Mouse (Mus musculus) fat pad, adult 2 months (tissue): ENCODE results near the gene Gas2.

ENCODE experiments used
- DNase-seq: peaks from one replicate; pipeline ENCODE4 v3.0.0-alpha.2; 2011; ENCODE audit warnings: low read depth, low spot score; ENCODE audit errors: extremely low read depth

Gas2 gene

GRCm38 (mm10) chr7:51964681-51965080 lies 102.9 kb downstream of the Gas2 start:
- no peak for DNase-seq

DNA sequence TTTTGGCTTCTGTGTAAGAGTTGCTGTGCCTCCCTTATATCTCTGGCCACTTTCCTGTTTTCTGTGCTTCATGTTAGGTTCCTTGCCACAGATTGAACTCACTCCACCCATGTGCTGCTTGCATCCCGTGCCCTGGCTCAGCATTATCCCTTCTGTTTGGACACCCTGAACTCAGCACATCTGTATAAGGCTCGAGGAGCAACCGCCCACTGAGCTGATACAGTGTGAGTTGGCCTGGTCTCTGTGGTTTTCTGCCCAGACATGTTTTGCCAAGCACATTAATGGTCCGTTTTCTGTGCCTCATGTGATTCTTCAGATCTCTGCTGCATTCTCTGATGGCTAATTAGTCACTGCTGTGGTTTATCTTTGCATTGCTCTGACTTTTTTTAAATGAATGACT lies 105.8 kb downstream of the Gas2 start:
- no peak for DNase-seq

DNA sequence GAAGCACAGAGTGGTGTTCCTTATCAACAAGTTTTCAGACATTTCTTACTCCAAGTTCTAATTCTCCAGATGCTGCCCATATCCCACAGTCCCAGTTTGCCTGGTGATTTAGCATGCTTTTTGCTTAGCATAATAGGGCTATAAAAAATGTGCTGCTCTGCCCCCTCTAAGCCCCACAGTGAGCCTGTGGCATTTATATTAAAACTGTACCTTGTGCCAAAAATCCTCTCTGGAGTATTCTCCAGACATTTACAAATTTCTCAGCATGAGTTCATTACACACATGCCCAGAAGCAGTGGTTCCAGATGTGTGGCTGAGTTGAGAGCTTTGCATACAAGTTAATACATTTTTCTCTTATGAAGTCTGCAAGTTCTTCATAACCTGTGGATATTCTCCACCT lies 107.6 kb downstream of the Gas2 start:
- DNase-seq: no peak

GRCm38 (mm10) chr7:51972252-51972855 lies 110.5 kb downstream of the Gas2 start:
- DNase-seq: no peak

- no peak for DNase-seq
Measured at GRCm38 (mm10) chr7:51973091-51973490, 111.3 kb downstream of the Gas2 start.

DNA sequence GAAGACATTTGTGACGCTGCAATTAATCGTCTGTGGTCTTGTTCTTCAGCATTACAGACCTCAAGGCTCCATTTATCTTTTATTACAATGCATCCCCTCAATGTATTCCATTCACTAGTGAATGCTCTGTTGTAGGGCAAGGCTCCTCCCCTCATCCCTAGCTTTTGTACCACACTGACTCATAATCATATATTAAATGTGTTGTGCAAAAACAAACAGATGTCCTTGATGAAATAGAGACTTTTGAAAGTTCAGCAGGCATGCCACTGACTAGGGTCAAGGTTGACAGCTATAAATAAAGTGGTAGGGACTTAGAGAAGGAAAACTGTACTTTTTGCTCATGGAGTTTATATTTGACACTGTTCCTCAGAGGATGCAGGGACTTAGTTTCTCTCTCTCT lies 111.7 kb downstream of the Gas2 start:
- DNase-seq: no peak

- no peak for DNase-seq
Measured at GRCm38 (mm10) chr7:51975181-51975580, 113.4 kb downstream of the Gas2 start.

- DNase-seq: no peak
Measured at GRCm38 (mm10) chr7:51979271-51979670, 117.5 kb downstream of the Gas2 start.

GRCm38 (mm10) chr7:51982303-51982702 lies 120.5 kb downstream of the Gas2 start:
- DNase-seq: no peak

- no peak for DNase-seq
Measured at GRCm38 (mm10) chr7:51985763-51986162, 123.9 kb downstream of the Gas2 start.

DNA sequence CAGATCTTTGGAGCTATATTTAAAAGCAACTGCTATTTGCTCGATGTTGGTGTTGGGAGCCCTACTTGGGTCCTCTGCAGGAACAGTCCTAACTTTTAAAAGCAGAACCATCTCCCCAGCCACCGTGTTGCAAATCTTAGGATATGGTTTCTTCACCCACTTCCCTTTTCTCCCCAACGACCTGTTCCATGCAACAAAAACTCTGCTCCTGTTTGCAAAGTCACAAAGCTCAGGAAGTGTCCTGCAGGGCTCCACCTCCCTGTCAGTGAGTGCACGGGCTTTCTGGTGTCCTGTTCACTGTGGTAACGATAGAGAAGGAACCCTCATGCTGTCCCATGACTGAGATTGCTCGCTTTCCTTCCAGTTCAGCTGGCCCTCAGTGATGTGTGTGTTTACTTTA lies 125.1 kb downstream of the Gas2 start:
- no peak for DNase-seq

- DNase-seq: no peak
Measured at GRCm38 (mm10) chr7:51991020-51991419, 129.2 kb downstream of the Gas2 start.

DNA sequence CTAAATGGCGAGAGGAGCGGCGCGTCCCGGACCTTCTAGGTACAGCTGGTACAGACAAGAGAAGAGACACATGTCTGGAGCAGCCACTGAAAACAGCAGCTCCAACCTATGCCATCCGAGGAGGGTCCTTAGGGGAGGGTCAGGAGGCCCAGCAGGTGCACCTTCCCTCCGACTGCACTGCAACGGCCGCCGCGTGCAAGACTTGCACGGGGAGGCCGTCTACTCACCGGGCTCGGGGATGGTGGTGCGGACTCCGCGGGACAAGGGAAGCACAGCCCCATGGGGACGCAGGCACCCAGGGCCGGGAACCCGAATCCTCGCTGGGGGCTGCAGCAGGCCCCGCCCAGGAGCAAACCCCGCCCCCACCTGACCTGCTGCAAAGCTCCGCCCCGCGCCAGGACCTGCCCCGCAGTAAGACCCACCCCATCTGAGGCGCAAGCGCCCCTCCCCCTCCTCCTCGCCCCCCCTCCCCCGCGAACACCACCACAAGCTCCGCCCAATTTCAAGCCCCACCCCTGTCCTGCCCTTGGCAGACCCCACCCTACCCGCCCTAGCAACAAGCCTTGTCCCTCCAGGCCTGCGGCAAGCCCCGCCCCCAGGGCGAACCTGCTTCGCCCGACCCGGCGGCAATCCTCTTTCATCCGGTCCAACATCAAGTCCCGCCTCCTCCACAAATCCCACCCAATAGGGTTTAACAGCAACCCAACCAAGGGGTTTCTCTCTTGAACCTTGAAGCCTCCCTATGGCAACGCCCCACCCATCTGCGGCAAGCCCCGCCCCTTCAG lies 143.9 kb downstream of the Gas2 start, which contains the start of gene Svip:
Gene Svip, minus strand, starts transcription at position 508 of the 785 bp plus-strand sequence.
- peak; percentile 55 for DNase-seq

DNA sequence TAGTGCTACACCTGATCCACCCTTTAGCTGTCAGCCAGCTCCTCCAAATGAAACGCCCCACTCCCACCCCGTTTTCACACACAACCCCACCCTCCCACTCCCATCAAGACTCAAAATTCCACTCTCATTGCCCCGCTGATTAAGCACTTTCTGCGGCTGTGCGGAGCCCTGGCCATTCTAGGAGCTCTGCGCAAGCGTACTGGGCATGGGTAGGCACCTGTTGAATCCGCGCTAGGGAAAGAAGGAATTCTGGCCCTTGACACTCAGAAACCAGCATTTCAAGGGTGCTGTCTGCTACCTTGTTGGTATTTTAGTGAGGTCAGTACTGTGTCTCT lies 144.4 kb downstream of the Gas2 start:
- DNase-seq: no peak

DNA sequence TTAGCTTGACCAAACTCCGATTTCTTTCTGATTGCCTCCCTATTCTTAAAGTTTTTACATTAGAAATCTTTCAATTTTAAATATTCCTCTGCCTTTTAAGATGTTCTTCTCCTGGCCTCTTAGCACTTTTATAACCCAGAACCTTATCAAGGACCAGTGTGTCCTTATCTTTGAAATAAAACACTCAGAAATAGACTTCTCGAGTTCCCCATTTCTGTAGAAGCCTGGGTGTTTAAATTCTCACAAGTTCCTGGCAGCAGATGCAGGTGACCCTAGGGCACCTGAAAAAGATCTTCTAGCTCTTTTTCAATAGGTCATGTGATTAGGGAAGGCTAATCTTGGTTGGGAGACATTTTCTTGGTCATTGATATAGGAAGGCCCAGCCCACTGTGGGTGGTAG lies 145.3 kb downstream of the Gas2 start:
- DNase-seq: no peak

DNA sequence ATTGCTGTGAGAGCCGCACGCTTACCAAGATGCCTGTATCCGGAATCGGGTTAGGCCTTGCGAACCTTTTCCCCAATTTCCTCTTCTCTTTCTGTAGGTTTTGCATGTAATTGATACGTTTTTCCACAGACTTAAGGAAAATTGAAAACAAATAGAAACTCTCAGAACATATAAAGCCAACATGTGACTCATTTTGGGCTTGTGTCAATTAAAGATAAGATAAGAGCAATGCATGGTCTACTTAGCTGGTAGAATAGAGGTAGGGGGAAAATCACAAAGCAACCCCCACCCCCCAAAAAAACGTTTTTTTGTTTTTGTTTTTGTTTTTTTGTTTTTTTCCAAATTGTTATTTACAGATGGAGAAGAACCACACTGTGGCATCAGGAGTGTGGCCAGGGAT lies 151.6 kb downstream of the Gas2 start:
- no peak for DNase-seq

GRCm38 (mm10) chr7:52015180-52015579 lies 153.4 kb downstream of the Gas2 start:
- DNase-seq: no peak

GRCm38 (mm10) chr7:52015628-52016027 lies 153.8 kb downstream of the Gas2 start, which contains the start of gene 1700015G11Rik:
Gene 1700015G11Rik, minus strand, starts transcription at chr7:52015728.
- DNase-seq: no peak

GRCm38 (mm10) chr7:52022039-52022438 lies 160.2 kb downstream of the Gas2 start:
- no peak for DNase-seq

DNA sequence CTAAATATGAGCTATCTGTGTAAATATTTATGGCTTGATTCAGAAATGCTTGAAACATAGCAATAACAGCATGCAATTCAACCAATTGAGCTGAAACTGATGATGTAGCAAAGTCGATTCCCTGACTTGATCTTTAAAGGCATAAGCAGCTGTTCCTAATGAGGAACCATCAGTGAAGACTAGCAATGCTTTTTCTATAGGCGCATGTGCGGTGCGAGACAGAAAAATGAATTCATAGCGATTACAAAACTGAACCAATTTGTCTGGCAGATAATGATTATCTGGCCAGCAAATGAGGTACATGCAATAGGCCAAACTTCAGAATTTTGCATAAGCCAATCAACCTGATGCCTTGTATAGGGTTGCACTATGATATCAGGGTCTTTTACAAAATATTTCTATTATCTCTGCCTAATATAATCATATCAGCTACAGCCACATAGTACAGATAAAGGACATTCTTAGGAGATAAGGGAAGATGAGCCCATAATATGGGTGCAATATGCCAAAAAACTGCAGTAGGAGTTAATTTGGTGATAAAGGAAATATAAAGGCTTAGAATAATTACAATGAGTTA lies 162.3 kb downstream of the Gas2 start:
- DNase-seq: no peak

- DNase-seq: no peak
Measured at GRCm38 (mm10) chr7:52037600-52038582, 176.1 kb downstream of the Gas2 start.
